Mouse (Mus musculus): ENCODE data around the gene Synrg. TPM values are rescaled to one million over a fixed set of nuclear protein-coding genes. Genes with fewer than 3 reads are reported as not detected.

The Synrg gene
- total and polyA plus RNA-seq, 3 experiments = 9.5 to 25.2 (median 15.8) TPM

DNA sequence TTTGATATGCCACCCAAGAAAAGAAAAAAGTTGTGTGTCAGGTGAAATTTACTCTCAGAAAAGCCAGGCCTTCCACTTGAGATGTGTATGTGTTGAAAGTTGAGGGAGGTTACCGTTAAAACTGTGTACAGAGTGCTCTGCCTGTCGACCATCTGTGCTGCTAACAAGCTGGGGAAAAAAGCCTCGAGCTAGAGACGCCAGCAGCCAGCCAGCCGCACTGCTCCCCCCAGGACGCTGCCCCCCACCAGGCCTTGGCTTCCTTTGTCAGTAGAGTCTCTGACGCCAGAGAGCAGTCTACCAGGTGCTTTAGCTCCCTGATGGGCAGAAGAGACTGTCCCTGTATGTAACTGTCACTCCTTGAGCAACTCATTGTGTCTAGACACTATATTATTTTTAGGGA is 48.9 kb downstream of the Synrg start:
- H3K4me3 ChIP-seq (replicated peaks in 1 of 3; ENCODE audit: low read depth in 2 of 3, low read length in 2 of 3, poor library complexity in 1 of 3) = no peak overlapping the region
- dilution Hi-C loops (cut with MboI; ENCODE audit: extremely low pct_ligation_motif_present, extremely low pct_unique_long_range_greater_than_20kb, low sequenced_read_pairs) = no loop called here
- no peaks in the 10 kb centered on the region for H3K9me3 ChIP-seq (replicated peaks; ENCODE audit: low read length)
- DNase-seq (ENCODE audit: extremely low read depth) = no peak
- no peaks in the 10 kb centered on the region; the same call in 1 of the 2 replicates for H3K79me2 ChIP-seq (replicated peaks; ENCODE audit: control insufficient read depth, extremely low read depth, insufficient read depth, poor library complexity, severe bottlenecking)
- H3K4me1 ChIP-seq (ENCODE audit: control insufficient read depth in 1 of 2, insufficient read depth in 2 of 2) = peaks cover 2 to 18% of the 10 kb centered on the region in 2 experiments; a peak in 2 of 4 replicates
- H3K36me3 ChIP-seq (replicated peaks in 1 of 2; ENCODE audit: control insufficient read depth in 1 of 2, insufficient read depth in 1 of 2, low read length in 1 of 2) = peaks cover 43 to 72% of the 10 kb centered on the region in 2 experiments
- no peak overlapping the region for H3K4me2 ChIP-seq (ENCODE audit: insufficient read depth, low read depth, poor library complexity, severe bottlenecking)
- H3K27ac ChIP-seq (ENCODE audit: insufficient read depth, low read depth) = no peak overlapping the region
- H3K27me3 ChIP-seq (replicated peaks) = no peaks in the 10 kb centered on the region
- in situ Hi-C loops (cut with MboI; ENCODE audit: low pct_ligation_motif_present, low pct_unique_long_range_greater_than_20kb, low sequenced_read_pairs) = no loop called here
- TF ChIP-seq MAFK (IDR thresholded peaks at IDR 0.05; ENCODE audit: insufficient replicate concordance, low read length) (no peak), MYC (IDR thresholded peaks at IDR 0.05; ENCODE audit: low read depth, low read length) (no peak), GABPA (IDR thresholded peaks at IDR 0.05; ENCODE audit: insufficient replicate concordance, low read depth, low read length) (no peak), ZNF384 (IDR thresholded peaks at IDR 0.05; ENCODE audit: low read depth, low read length) (no peak), JUN (IDR thresholded peaks at IDR 0.05; ENCODE audit: insufficient read depth, low read depth, low read length) (no peak), TCF12 (IDR thresholded peaks at IDR 0.05; ENCODE audit: low read depth, low read length) (no peak), IRF4 (IDR thresholded peaks at IDR 0.05; ENCODE audit: low read depth, low read length) (no peak)
- H3K9ac ChIP-seq (ENCODE audit: insufficient read depth, low read depth) = no peak overlapping the region

DNA sequence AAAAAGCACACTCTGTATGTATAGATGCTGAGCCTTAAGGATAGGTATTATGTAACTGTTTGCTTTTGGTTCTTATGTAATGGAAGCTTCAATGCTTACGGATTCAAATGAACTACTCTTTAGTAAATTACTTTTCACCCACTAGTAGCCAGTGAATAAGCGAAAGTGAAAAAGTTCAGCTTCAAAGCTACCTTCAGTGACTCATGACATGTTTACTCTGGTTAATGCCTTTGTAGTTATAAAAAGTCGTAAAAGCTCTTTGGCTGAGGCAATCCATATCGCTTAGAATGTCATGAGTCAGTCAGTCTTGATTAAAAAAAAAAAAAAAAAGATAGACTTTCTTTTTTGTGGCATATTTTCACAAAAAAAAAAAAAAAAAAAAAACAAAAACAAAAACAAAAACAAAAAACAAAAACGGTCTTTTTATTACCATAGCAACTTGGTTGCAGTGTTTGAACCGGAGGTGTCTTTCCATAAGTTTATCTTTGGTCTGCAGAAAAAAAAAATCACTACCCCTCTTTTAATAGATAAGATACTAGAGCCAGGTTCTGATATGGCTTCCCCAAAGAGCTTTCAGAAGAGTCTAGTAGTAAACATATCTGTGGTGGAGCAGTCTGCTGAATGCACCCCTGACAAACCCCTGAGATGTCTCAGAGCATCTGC is 52.0 kb downstream of the Synrg start:
- in situ Hi-C loops (cut with MboI; ENCODE audit: low pct_ligation_motif_present, low pct_unique_long_range_greater_than_20kb, low sequenced_read_pairs) (no loop called here), dilution Hi-C loops (cut with MboI; ENCODE audit: extremely low pct_ligation_motif_present, extremely low pct_unique_long_range_greater_than_20kb, low sequenced_read_pairs) (no loop called here)
- Histone ChIP-seq H3K4me1 (ENCODE audit: control insufficient read depth in 1 of 2, insufficient read depth in 2 of 2) (peaks cover 2 to 11% of the 10 kb centered on the region in 2 experiments; a peak in 2 of 4 replicates), H3K9ac (ENCODE audit: insufficient read depth, low read depth) (no peak overlapping the region), H3K79me2 (replicated peaks; ENCODE audit: control insufficient read depth, extremely low read depth, insufficient read depth, poor library complexity, severe bottlenecking) (no peaks in the 10 kb centered on the region; the same call in 1 of the 2 replicates), H3K36me3 (replicated peaks in 1 of 2; ENCODE audit: control insufficient read depth in 1 of 2, insufficient read depth in 1 of 2, low read length in 1 of 2) (peaks cover 39 to 64% of the 10 kb centered on the region in 2 experiments), H3K4me3 (replicated peaks in 1 of 3; ENCODE audit: low read depth in 2 of 3, low read length in 2 of 3, poor library complexity in 1 of 3) (no peak overlapping the region), H3K9me3 (replicated peaks; ENCODE audit: low read length) (no peaks in the 10 kb centered on the region), H3K4me2 (ENCODE audit: insufficient read depth, low read depth, poor library complexity, severe bottlenecking) (no peak overlapping the region), H3K27ac (ENCODE audit: insufficient read depth, low read depth) (no peak overlapping the region), H3K27me3 (replicated peaks) (no peaks in the 10 kb centered on the region)
- no peak for DNase-seq (ENCODE audit: extremely low read depth)
- TF ChIP-seq TCF12 (IDR thresholded peaks at IDR 0.05; ENCODE audit: low read depth, low read length) = no peak
- no peak for TF ChIP-seq TBP (conservative IDR thresholded peaks at IDR 0.05; ENCODE audit: low read depth, low read length)
- TF ChIP-seq RAD21 (IDR thresholded peaks at IDR 0.05; ENCODE audit: low read depth, low read length) = no peak
- no peak; the same call in 1 of the 2 replicates for TF ChIP-seq ZNF384 (IDR thresholded peaks at IDR 0.05; ENCODE audit: low read depth, low read length)
- TF ChIP-seq NELFE (IDR thresholded peaks at IDR 0.05; ENCODE audit: low read depth, low read length) = no peak
- TF ChIP-seq CTCF (conservative IDR thresholded peaks at IDR 0.05 in 1 of 2, IDR thresholded peaks at IDR 0.05 in 1 of 2; ENCODE audit: low read depth in 2 of 2, low read length in 2 of 2) = no peak

Measured in CH12.LX (cell line).